Comparison of ENCODE assay signal across 27 mouse cellular contexts in the genomic region with DNA sequence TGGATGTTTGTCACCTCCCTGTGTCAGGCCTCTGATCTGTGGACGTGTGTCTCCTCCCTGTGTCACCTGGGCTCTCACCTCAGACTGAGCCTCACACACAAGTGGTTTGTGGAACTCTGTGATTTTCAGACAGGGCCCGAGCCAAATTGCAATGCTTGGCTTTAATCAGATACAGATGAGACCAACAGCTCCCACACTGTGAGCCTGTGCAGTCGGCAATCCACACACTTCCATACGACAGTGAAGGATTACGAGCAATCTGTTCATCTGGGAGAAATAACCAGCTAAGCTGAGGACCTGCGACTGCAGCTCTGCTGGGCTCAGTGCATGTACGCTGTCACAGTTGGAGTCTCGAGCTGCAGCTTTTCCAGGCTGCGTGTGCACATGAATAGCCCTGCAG. TPM values are rescaled to one million over a fixed set of nuclear protein-coding genes. Genes with fewer than 3 reads are reported as not detected.
DNase-seq lines count a peak whose midpoint lies in the region; ATAC-seq and TF ChIP-seq lines count a peak whose summit lies in the region.
"Had no signal": no experiment of that assay in that cellular context is flagged by ENCODE, and none has a peak within 500 bp of the region (broad histone marks: within the 10 kb centered on the region; RNA-seq: fewer than 3 reads in every experiment).

No protein-coding gene starts in this region.

- WGBS in hindbrain, postnatal 0 days, result 57% methylated on average over 9 of the region's 9 CpGs
- WGBS in hindbrain, embryonic 12.5 days, result 63% methylated on average over 9 of the region's 9 CpGs
- 32% methylated on average over 9 of the region's 9 CpGs for WGBS in embryonic facial prominence, embryonic 14.5 days
- WGBS in limb, embryonic 15.5 days, result 28% methylated on average over 9 of the region's 9 CpGs

- no peaks in the 10 kb centered on the region for H3K36me3 ChIP-seq in hindbrain, postnatal 0 days (ENCODE audit: insufficient read depth, low read length)
- no peaks in the 10 kb centered on the region for H3K36me3 ChIP-seq in hindbrain, embryonic 12.5 days
- H3K36me3 ChIP-seq in embryonic facial prominence, embryonic 14.5 days (ENCODE audit: control insufficient read depth, insufficient read depth, low read length), result no peaks in the 10 kb centered on the region
- H3K36me3 ChIP-seq in limb, embryonic 15.5 days, result no peaks in the 10 kb centered on the region
- H3K36me3 ChIP-seq: heart, embryonic 13.5 days; intestine, embryonic 15.5 days; kidney, embryonic 15.5 days had no signal

- H3K27ac ChIP-seq in hindbrain, postnatal 0 days, result no peak overlapping the region
- no peak overlapping the region for H3K27ac ChIP-seq in hindbrain, embryonic 12.5 days
- 0 out of 2 replicates have a peak overlapping the region, but pooled peaks have one; percentile 8 for H3K27ac ChIP-seq in embryonic facial prominence, embryonic 14.5 days (replicated peaks; ENCODE audit: low read depth, low read length)
- H3K27ac ChIP-seq in limb, embryonic 15.5 days, result peak overlapping the region; percentile 43
- H3K27ac ChIP-seq: gastrocnemius, adult 2 months; heart, embryonic 13.5 days; hindbrain, embryonic 14.5 days; intestine, embryonic 15.5 days; kidney, embryonic 15.5 days had no signal

- TF ChIP-seq CTCF in hindbrain, postnatal 0 days (IDR thresholded peaks at IDR 0.05; ENCODE audit: low read depth), result no peak

- H3K4me2 ChIP-seq in hindbrain, postnatal 0 days (ENCODE audit: low read depth, low read length), result no peak overlapping the region
- H3K4me2 ChIP-seq in hindbrain, embryonic 12.5 days (replicated peaks), result no peak overlapping the region
- no peak overlapping the region for H3K4me2 ChIP-seq in embryonic facial prominence, embryonic 14.5 days (ENCODE audit: low read depth, low read length)
- no peak overlapping the region for H3K4me2 ChIP-seq in limb, embryonic 15.5 days
- H3K4me2 ChIP-seq: heart, embryonic 13.5 days; hindbrain, embryonic 14.5 days; intestine, embryonic 15.5 days; kidney, embryonic 15.5 days; liver, embryonic 11.5 days; lung, embryonic 14.5 days had no signal

- DNase-seq in hindbrain, postnatal 0 days (ENCODE audit: low spot score), result peak; percentile 26
- DNase-seq in embryo, embryonic 11 days, result peak; percentile 25
- DNase-seq in embryonic facial prominence, embryonic 14.5 days (ENCODE audit: low spot score), result peak; percentile 44
- DNase-seq in kidney, adult 11 months, result no peak
- no peak for DNase-seq in gastrocnemius, adult 8-10 months (ENCODE audit: low spot score in 2 of 2)
- DNase-seq: adrenal gland, postnatal 36 days; cerebellum, adult 8-10 months; gastrocnemius, adult 2 months; lung, embryonic 14.5 days; midbrain, embryonic 14.5 days; retina, postnatal 1 day; right cerebral cortex, postnatal 4 days; thymus, postnatal 14 days had no signal

- ATAC-seq in hindbrain, postnatal 0 days, result no peak
- ATAC-seq in hindbrain, embryonic 12.5 days (ENCODE audit: low FRiP score), result no peak
- ATAC-seq in embryonic facial prominence, embryonic 14.5 days (ENCODE audit: low read depth), result peak; percentile 30; the same call in 1 of the 2 replicates
- ATAC-seq in limb, embryonic 15.5 days (ENCODE audit: insufficient number of reproducible peaks, low FRiP score, low TSS enrichment, low read depth), result 0 out of 2 replicates have a peak, but pooled peaks have one; percentile 24
- ATAC-seq: forebrain, embryonic 16.5 days; intestine, embryonic 15.5 days had no signal

- H3K9ac ChIP-seq in hindbrain, postnatal 0 days (replicated peaks; ENCODE audit: low read length), result no peak overlapping the region
- no peak overlapping the region; the same call in 1 of the 2 replicates for H3K9ac ChIP-seq in hindbrain, embryonic 12.5 days
- peak overlapping the region; percentile 42; the same call in 1 of the 2 replicates for H3K9ac ChIP-seq in embryonic facial prominence, embryonic 14.5 days (ENCODE audit: low read depth, low read length)
- H3K9ac ChIP-seq in limb, embryonic 15.5 days, result no peak overlapping the region
- H3K9ac ChIP-seq: heart, embryonic 13.5 days; hindbrain, embryonic 14.5 days; intestine, embryonic 15.5 days; kidney, embryonic 15.5 days; lung, embryonic 14.5 days had no signal

- H3K9me3 ChIP-seq in hindbrain, postnatal 0 days (ENCODE audit: low read length), result no peaks in the 10 kb centered on the region
- H3K9me3 ChIP-seq in hindbrain, embryonic 12.5 days (replicated peaks), result no peaks in the 10 kb centered on the region
- H3K9me3 ChIP-seq in embryonic facial prominence, embryonic 14.5 days (ENCODE audit: control insufficient read depth, low read length), result no peaks in the 10 kb centered on the region
- no peaks in the 10 kb centered on the region for H3K9me3 ChIP-seq in limb, embryonic 15.5 days
- H3K9me3 ChIP-seq: heart, embryonic 13.5 days; intestine, embryonic 15.5 days; kidney, embryonic 15.5 days had no signal

- no peaks in the 10 kb centered on the region for H3K27me3 ChIP-seq in hindbrain, postnatal 0 days (ENCODE audit: insufficient read depth, low read length)
- no peaks in the 10 kb centered on the region for H3K27me3 ChIP-seq in hindbrain, embryonic 12.5 days
- no peaks in the 10 kb centered on the region for H3K27me3 ChIP-seq in embryonic facial prominence, embryonic 14.5 days (replicated peaks; ENCODE audit: control insufficient read depth, insufficient read depth, low read length)
- no peaks in the 10 kb centered on the region for H3K27me3 ChIP-seq in limb, embryonic 15.5 days
- H3K27me3 ChIP-seq: intestine, embryonic 15.5 days had no signal

- H3K4me1 ChIP-seq in hindbrain, postnatal 0 days (ENCODE audit: insufficient read depth, low read length), result no peaks in the 10 kb centered on the region
- no peaks in the 10 kb centered on the region for H3K4me1 ChIP-seq in hindbrain, embryonic 12.5 days
- peaks cover 9% of the 10 kb centered on the region; the same call in 1 of the 2 replicates for H3K4me1 ChIP-seq in embryonic facial prominence, embryonic 14.5 days (ENCODE audit: control insufficient read depth, insufficient read depth, low read length)
- peaks cover 14% of the 10 kb centered on the region for H3K4me1 ChIP-seq in limb, embryonic 15.5 days
- H3K4me1 ChIP-seq: intestine, embryonic 15.5 days; kidney, embryonic 15.5 days had no signal

- no peak overlapping the region for H3K4me3 ChIP-seq in hindbrain, postnatal 0 days (ENCODE audit: low read length)
- no peak overlapping the region for H3K4me3 ChIP-seq in hindbrain, embryonic 12.5 days
- no peak overlapping the region for H3K4me3 ChIP-seq in embryonic facial prominence, embryonic 14.5 days (ENCODE audit: low read depth, low read length)
- H3K4me3 ChIP-seq in limb, embryonic 15.5 days, result no peak overlapping the region
- H3K4me3 ChIP-seq: erythroblast, embryonic 14.5 days; gastrocnemius, adult 2 months; heart, embryonic 13.5 days; intestine, embryonic 15.5 days; kidney, embryonic 15.5 days had no signal

RNA-seq across cellular contexts. Expression of a gene that starts 36.0 kb away (rescaled TPM):
- 0.05 and 0.11 TPM in 2 replicates for total RNA-seq in hindbrain, postnatal 0 days (2014; rRNA removed)
- 0.09 TPM in 1 of 2 replicates, not detected in the other for polyA plus RNA-seq in hindbrain, postnatal 0 days (2015; fragmentation: Nextera tagmentation; extraction: Ambion mirVana)
- polyA plus RNA-seq in hindbrain, embryonic 12.5 days (2016; fragmentation: Nextera tagmentation; extraction: Ambion mirVana), result not detected in 2 replicates
- polyA plus RNA-seq in embryonic facial prominence, embryonic 14.5 days (2014; fragmentation: Nextera tagmentation; extraction: Ambion mirVana), result not detected in 2 replicates
- not detected in 2 replicates for polyA plus RNA-seq in limb, embryonic 15.5 days (2015; fragmentation: Nextera tagmentation; extraction: Ambion mirVana)
- not detected for total RNA-seq in gastrocnemius, adult 8-10 months (2022)
- total RNA-seq: adrenal gland, postnatal 36 days; gastrocnemius, adult 2 months; granulocyte monocyte progenitor cell, adult 5-6 weeks; heart, postnatal 25 days; layer of hippocampus, postnatal 14 days had no signal
- polyA plus RNA-seq: C2C12; forebrain, embryonic 16.5 days; hindbrain, embryonic 14.5 days; lung, embryonic 14.5 days had no signal

RNA-seq across cellular contexts. Expression of a gene that starts 47.4 kb away (rescaled TPM):
- 9.5 and 11.1 TPM in 2 replicates for total RNA-seq in hindbrain, postnatal 0 days (2014; rRNA removed)
- 58.2 and 60.4 TPM in 2 replicates for polyA plus RNA-seq in hindbrain, postnatal 0 days (2015; fragmentation: Nextera tagmentation; extraction: Ambion mirVana)
- 30.6 and 37.1 TPM in 2 replicates for polyA plus RNA-seq in hindbrain, embryonic 12.5 days (2016; fragmentation: Nextera tagmentation; extraction: Ambion mirVana)
- 26.2 and 28.1 TPM in 2 replicates for polyA plus RNA-seq in embryonic facial prominence, embryonic 14.5 days (2014; fragmentation: Nextera tagmentation; extraction: Ambion mirVana)
- 30.8 and 34.2 TPM in 2 replicates for polyA plus RNA-seq in limb, embryonic 15.5 days (2015; fragmentation: Nextera tagmentation; extraction: Ambion mirVana)
- 1 to 10 TPM; 5.6 to 6.8 (median 6.3) TPM for total RNA-seq in gastrocnemius, adult 8-10 months (2022)

RNA-seq across cellular contexts. Expression of a gene that starts 57.7 kb away (rescaled TPM):
- total RNA-seq in hindbrain, postnatal 0 days (2014; rRNA removed), result not detected in 2 replicates
- polyA plus RNA-seq in hindbrain, postnatal 0 days (2015; fragmentation: Nextera tagmentation; extraction: Ambion mirVana), result not detected in 2 replicates
- polyA plus RNA-seq in hindbrain, embryonic 12.5 days (2016; fragmentation: Nextera tagmentation; extraction: Ambion mirVana), result not detected in 2 replicates
- polyA plus RNA-seq in embryonic facial prominence, embryonic 14.5 days (2014; fragmentation: Nextera tagmentation; extraction: Ambion mirVana), result not detected in 2 replicates
- not detected in 2 replicates for polyA plus RNA-seq in limb, embryonic 15.5 days (2015; fragmentation: Nextera tagmentation; extraction: Ambion mirVana)
- total RNA-seq in gastrocnemius, adult 8-10 months (2022), result not detected
- total RNA-seq: gastrocnemius, adult 2 months; granulocyte monocyte progenitor cell, adult 5-6 weeks; layer of hippocampus, postnatal 14 days had no signal
- polyA plus RNA-seq: C2C12; erythroblast, embryonic 14.5 days; forebrain, embryonic 16.5 days; hindbrain, embryonic 14.5 days; intestine, embryonic 15.5 days; kidney, embryonic 15.5 days; liver, embryonic 11.5 days; lung, embryonic 14.5 days; midbrain, embryonic 14.5 days; testis, adult 2 months had no signal

Comparison
In these comparisons a context has a peak if more than half of its experiments do, and no peak if none do; other contexts are left out.
1. ATAC-seq: peak in embryonic facial prominence, embryonic 14.5 days (single experiment) and limb, embryonic 15.5 days (single experiment); none in hindbrain, postnatal 0 days (single experiment) and hindbrain, embryonic 12.5 days (single experiment).
2. DNase-seq: peak in hindbrain, postnatal 0 days (single experiment), embryo, embryonic 11 days (single experiment) and embryonic facial prominence, embryonic 14.5 days (single experiment); none in kidney, adult 11 months (single experiment) and gastrocnemius, adult 8-10 months (0 of 2).
3. H3K27ac ChIP-seq: peak in embryonic facial prominence, embryonic 14.5 days (single experiment) and limb, embryonic 15.5 days (single experiment); none in hindbrain, postnatal 0 days (single experiment) and hindbrain, embryonic 12.5 days (single experiment).